Mouse (Mus musculus) G1E (cell line): Measurements from ENCODE around the gene Fam3b.

Experiments
- CTCF ChIP-seq: IDR thresholded peaks from 2 replicates; pipeline ENCODE4 v1.5.1; 2012; ENCODE audit warnings: low read depth, low read length, inconsistent platforms, mixed read lengths
- GATA2 ChIP-seq: IDR thresholded peaks from 2 replicates; pipeline ENCODE4 v1.6.1; 2012; ENCODE audit warnings: low read depth, low read length, inconsistent platforms, borderline replicate concordance
- TAL1 ChIP-seq: conservative IDR thresholded peaks from 2 replicates; pipeline ENCODE4 v1.6.1; 2012; ENCODE audit warnings: low read depth, low read length, inconsistent platforms, mixed read lengths

DNA sequence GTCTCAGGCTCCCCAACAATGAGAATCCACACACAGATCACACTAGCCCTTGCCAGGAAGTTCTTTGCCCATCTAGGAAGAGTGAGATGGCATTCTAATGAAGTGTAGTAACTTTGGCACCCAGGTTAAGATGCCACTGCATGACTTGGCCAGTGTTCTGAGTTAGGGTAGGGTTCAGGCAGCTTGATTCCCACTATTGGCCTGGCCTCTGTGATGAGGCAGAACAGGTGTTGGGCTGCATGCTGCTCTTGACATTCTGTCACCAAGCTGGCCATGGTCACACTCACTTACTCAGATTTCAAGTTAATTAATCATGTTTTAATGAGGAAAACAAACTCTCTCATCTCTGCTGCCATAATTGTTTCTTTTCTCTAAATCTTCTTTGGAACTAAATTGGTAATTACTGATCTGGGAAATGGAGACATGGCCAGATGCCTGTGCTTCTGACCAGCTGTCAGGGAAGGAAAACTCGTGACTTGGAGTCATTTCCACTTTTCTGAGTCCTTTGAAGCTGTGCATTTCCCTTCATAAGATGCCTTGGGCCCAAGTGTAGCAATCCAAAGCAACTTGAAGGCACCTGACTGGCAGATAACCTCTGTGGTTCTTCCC is 77.1 kb downstream of the Fam3b start:
- TF ChIP-seq CTCF (no peak), TAL1 (no peak), GATA2 (no peak)
